Mouse (Mus musculus): ENCODE results near the gene Cct3.

GRCm38 (mm10) chr3:88252739-88253138 lies 44.2 kb upstream of the Cct3 start:
- no peak for TF ChIP-seq CTCF (IDR thresholded peaks at IDR 0.05; ENCODE audit: low read depth, low read length)
- TF ChIP-seq POLR2A (IDR thresholded peaks at IDR 0.05; ENCODE audit: borderline replicate concordance, low read depth, low read length): no peak

All from bone marrow macrophage, adult 2 months (primary cell).